Mouse (Mus musculus) ES-E14 (cell line): ENCODE data around the gene Cfap99. TPM values are rescaled to one million over a fixed set of nuclear protein-coding genes. Genes with fewer than 3 reads are reported as not detected.

Source experiments
- DNase-seq: peaks from one replicate; pipeline ENCODE4 v3.0.0-alpha.2; 2013; ENCODE audit warnings: low read depth, low spot score
- H3K27ac ChIP-seq: 2 replicates; pipeline ENCODE4 v1.5.1; 2012; ENCODE audit warnings: low read depth, mild to moderate bottlenecking, low read length, moderate library complexity, mixed read lengths; ENCODE audit not compliant: poor library complexity, insufficient read depth, severe bottlenecking
- H3K36me3 ChIP-seq: 2 replicates; pipeline ENCODE4 v1.6.1; 2012; ENCODE audit warnings: mild to moderate bottlenecking, low read length, moderate library complexity, mixed read lengths; ENCODE audit not compliant: control insufficient read depth, poor library complexity, insufficient read depth, severe bottlenecking
- H3K4me1 ChIP-seq, 2 experiments: fragments of 150-350 bp in 1 of 2; sonication (generic) in 1 of 2; 2 replicates each; pipeline ENCODE4 v1.6.1; 2012; ENCODE audit warnings: low read length in 2 of 2, mild to moderate bottlenecking in 1 of 2, mixed read lengths in 1 of 2; ENCODE audit not compliant: control insufficient read depth in 2 of 2, insufficient read depth in 2 of 2, poor library complexity in 1 of 2
- H3K4me3 ChIP-seq, 2 experiments: fragments of 150-350 bp in 1 of 2; sonication (generic) in 1 of 2; 2 replicates each; pipeline ENCODE4 v1.5.1; 2012; ENCODE audit warnings: low read length in 2 of 2, low read depth in 1 of 2, mild to moderate bottlenecking in 1 of 2, mixed read lengths in 1 of 2; ENCODE audit not compliant: insufficient read depth in 1 of 2, poor library complexity in 1 of 2, severe bottlenecking in 1 of 2
- H3K9ac ChIP-seq: 2 replicates; pipeline ENCODE4 v1.6.1; 2012; ENCODE audit warnings: low read depth, mild to moderate bottlenecking, low read length, mixed read lengths; ENCODE audit not compliant: poor library complexity, insufficient read depth, severe bottlenecking
- H3K9me3 ChIP-seq: fragments of 150-350 bp; sonication (generic); 2 replicates; pipeline ENCODE4 v1.6.1; 2012; ENCODE audit warnings: low read depth, mild to moderate bottlenecking, low read length; ENCODE audit not compliant: control insufficient read depth, insufficient read depth
- CHD2 ChIP-seq: IDR thresholded peaks from 2 replicates; pipeline ENCODE4 v1.6.1; 2014; ENCODE audit warnings: mild to moderate bottlenecking, low read depth, low read length, inconsistent platforms
- HCFC1 ChIP-seq: IDR thresholded peaks from 2 replicates; pipeline ENCODE4 v1.6.1; 2012; ENCODE audit warnings: low read length, inconsistent platforms, borderline replicate concordance; ENCODE audit not compliant: insufficient read depth
- MAFK ChIP-seq: IDR thresholded peaks from 2 replicates; pipeline ENCODE4 v1.6.1; 2014; ENCODE audit warnings: mild to moderate bottlenecking, low read depth, low read length, inconsistent platforms; ENCODE audit not compliant: insufficient read depth
- ZC3H11A ChIP-seq: IDR thresholded peaks from 2 replicates; pipeline ENCODE4 v1.6.1; 2012; ENCODE audit warnings: low read depth, mild to moderate bottlenecking, inconsistent platforms, low read length, borderline replicate concordance
- ZNF384 ChIP-seq: IDR thresholded peaks from 2 replicates; pipeline ENCODE4 v1.6.1; 2012; ENCODE audit warnings: low read depth, low read length, inconsistent platforms
- in situ Hi-C, 2 experiments: fragments of 600-800 bp; cut with MboI; formaldehyde crosslinking; loops; one replicate each; pipeline ENCODE4 v1.15.1; 2025; ENCODE audit warnings: low sequenced_read_pairs in 2 of 2, inconsistent platforms in 1 of 2; ENCODE audit not compliant: unreplicated experiment in 2 of 2
- total RNA-seq: library from RNA; depleted of rRNA; stranded (reverse); fragments of 300-350 nt; gene quantifications from 2 replicates; pipeline ENCODE4 v1.2.3, GENCODE M21; 2012

The Cfap99 gene
- total RNA-seq, 1 experiment: 0.22 TPM

GRCm38 (mm10) chr5:34274268-34274667 lies 14.1 kb upstream of the Cfap99 start:
- H3K4me3 ChIP-seq: no peak overlapping the region
- H3K4me1 ChIP-seq: peaks cover 0 to 3% of the 10 kb centered on the region in 2 experiments; a peak in 1 of 4 replicates
- TF ChIP-seq HCFC1 (no peak), ZNF384 (no peak), CHD2 (no peak)
- H3K36me3 ChIP-seq: no peaks in the 10 kb centered on the region
- no peaks in the 10 kb centered on the region for H3K9me3 ChIP-seq
- H3K27ac ChIP-seq: no peak overlapping the region
- H3K9ac ChIP-seq: no peak overlapping the region
- in situ Hi-C loops: no loop called here
- DNase-seq: no peak

GRCm38 (mm10) chr5:34274676-34275293 lies 13.6 kb upstream of the Cfap99 start:
- DNase-seq: no peak
- Histone ChIP-seq H3K9ac (no peak overlapping the region), H3K9me3 (no peaks in the 10 kb centered on the region), H3K36me3 (no peaks in the 10 kb centered on the region), H3K4me3 (no peak overlapping the region), H3K4me1 (peaks cover 0 to 3% of the 10 kb centered on the region in 2 experiments; a peak in 1 of 4 replicates), H3K27ac (no peak overlapping the region)
- no peak for TF ChIP-seq ZC3H11A
- no peak for TF ChIP-seq MAFK
- TF ChIP-seq ZNF384: no peak
- no peak for TF ChIP-seq CHD2
- in situ Hi-C loops: no loop called here

- no peak overlapping the region for H3K9ac ChIP-seq
- no peaks in the 10 kb centered on the region for H3K36me3 ChIP-seq
- H3K4me3 ChIP-seq: no peak overlapping the region
- no peak for DNase-seq
- H3K9me3 ChIP-seq: no peaks in the 10 kb centered on the region
- no peak overlapping the region for H3K27ac ChIP-seq
- peaks cover 0 to 5% of the 10 kb centered on the region in 2 experiments; a peak in 1 of 4 replicates for H3K4me1 ChIP-seq
- in situ Hi-C loops: no loop called here
- TF ChIP-seq MAFK: no peak
- TF ChIP-seq ZC3H11A: no peak
- TF ChIP-seq CHD2: no peak
- no peak for TF ChIP-seq ZNF384
- TF ChIP-seq HCFC1: no peak
Observed at GRCm38 (mm10) chr5:34276191-34276590, 12.2 kb upstream of the Cfap99 start.

GRCm38 (mm10) chr5:34276746-34277145 lies 11.7 kb upstream of the Cfap99 start:
- H3K36me3 ChIP-seq: no peaks in the 10 kb centered on the region
- H3K27ac ChIP-seq: no peak overlapping the region
- H3K9me3 ChIP-seq: no peaks in the 10 kb centered on the region
- DNase-seq: no peak
- in situ Hi-C loops: no loop called here
- no peak for TF ChIP-seq ZC3H11A
- H3K4me1 ChIP-seq: peaks cover 2 to 5% of the 10 kb centered on the region in 2 experiments; a peak in 2 of 4 replicates
- H3K4me3 ChIP-seq: no peak overlapping the region
- H3K9ac ChIP-seq: no peak overlapping the region

- DNase-seq: no peak
- H3K27ac ChIP-seq: no peak overlapping the region
- H3K9ac ChIP-seq: no peak overlapping the region
- no peaks in the 10 kb centered on the region for H3K9me3 ChIP-seq
- H3K4me1 ChIP-seq: peaks cover 5 to 9% of the 10 kb centered on the region in 2 experiments
- no peaks in the 10 kb centered on the region for H3K36me3 ChIP-seq
- TF ChIP-seq ZNF384 (no peak), HCFC1 (no peak), MAFK (no peak), ZC3H11A (no peak), CHD2 (no peak)
- no peak overlapping the region for H3K4me3 ChIP-seq
- in situ Hi-C loops: no loop called here
Observed at GRCm38 (mm10) chr5:34278058-34278457, 10.3 kb upstream of the Cfap99 start.
